Mouse (Mus musculus): ENCODE measurements around the gene Mrc1.
A peak's percentile ranks its signal among the peaks of the same experiment; 100 is the strongest.

Gene Mrc1

GRCm38 (mm10) chr2:14244157-14244556 lies 15.0 kb downstream of the Mrc1 start:
- DNase-seq (ENCODE audit: low spot score) = no peak

- DNase-seq (ENCODE audit: low spot score) = no peak
These were observed 15.5 kb downstream of the Mrc1 start for GRCm38 (mm10) chr2:14244668-14245067.

GRCm38 (mm10) chr2:14249839-14250564 lies 20.8 kb downstream of the Mrc1 start:
- DNase-seq (ENCODE audit: low spot score) = no peak

GRCm38 (mm10) chr2:14251938-14252337 lies 22.7 kb downstream of the Mrc1 start:
- no peak for DNase-seq (ENCODE audit: low spot score)

GRCm38 (mm10) chr2:14258345-14258850 lies 29.2 kb downstream of the Mrc1 start:
- DNase-seq (ENCODE audit: low spot score) = no peak

- no peak for DNase-seq (ENCODE audit: low spot score)
These were observed 32.9 kb downstream of the Mrc1 start for GRCm38 (mm10) chr2:14262090-14262489.

GRCm38 (mm10) chr2:14269160-14269559 lies 40.0 kb downstream of the Mrc1 start:
- no peak for DNase-seq (ENCODE audit: low spot score)

- DNase-seq (ENCODE audit: low spot score) = no peak
These were observed 42.9 kb downstream of the Mrc1 start for GRCm38 (mm10) chr2:14272088-14272487.

- no peak for DNase-seq (ENCODE audit: low spot score)
These were observed 46.6 kb downstream of the Mrc1 start for GRCm38 (mm10) chr2:14275796-14276195.

GRCm38 (mm10) chr2:14279256-14279655 lies 50.1 kb downstream of the Mrc1 start:
- DNase-seq (ENCODE audit: low spot score) = no peak

GRCm38 (mm10) chr2:14279795-14280194 lies 50.6 kb downstream of the Mrc1 start:
- no peak for DNase-seq (ENCODE audit: low spot score)

- peak; percentile 38 for DNase-seq (ENCODE audit: low spot score)
These were observed 66.1 kb downstream of the Mrc1 start for GRCm38 (mm10) chr2:14295334-14295733.

- no peak for DNase-seq (ENCODE audit: low spot score)
These were observed 83.6 kb downstream of the Mrc1 start for GRCm38 (mm10) chr2:14312505-14313380.

GRCm38 (mm10) chr2:14315113-14315512 lies 85.9 kb downstream of the Mrc1 start:
- no peak for DNase-seq (ENCODE audit: low spot score)

GRCm38 (mm10) chr2:14341652-14342308 lies 112.6 kb downstream of the Mrc1 start:
- DNase-seq (ENCODE audit: low spot score) = peak; percentile 63

- peak; percentile 17 for DNase-seq (ENCODE audit: low spot score)
These were observed 113.2 kb downstream of the Mrc1 start for GRCm38 (mm10) chr2:14342309-14342839.
